Mouse (Mus musculus) olfactory bulb, adult 2 months (tissue): ENCODE measurements around the gene Pde2a. TPM values are rescaled to one million over a fixed set of nuclear protein-coding genes. Genes with fewer than 3 reads are reported as not detected.

Source experiments
- H3K27ac ChIP-seq: fragments of 200-500 bp; 2 replicates; pipeline ENCODE4 v1.5.1; 2012; ENCODE audit warnings: low read depth, low read length; ENCODE audit not compliant: insufficient read depth
- H3K4me1 ChIP-seq: fragments of 200-500 bp; 2 replicates; pipeline ENCODE4 v1.6.1; 2012; ENCODE audit warnings: low read length; ENCODE audit not compliant: control insufficient read depth, insufficient read depth
- H3K4me3 ChIP-seq: fragments of 200-500 bp; 2 replicates; pipeline ENCODE4 v1.5.1; 2012; ENCODE audit warnings: mild to moderate bottlenecking, low read depth, low read length, moderate library complexity; ENCODE audit not compliant: insufficient read depth
- CTCF ChIP-seq: fragments of 200-500 bp; IDR thresholded peaks from 2 replicates; pipeline ENCODE4 v1.5.1; 2012; ENCODE audit warnings: low read depth, mild to moderate bottlenecking, low read length, moderate library complexity; ENCODE audit not compliant: insufficient read depth
- POLR2A ChIP-seq: fragments of 200-500 bp; IDR thresholded peaks from 2 replicates; pipeline ENCODE4 v1.6.1; 2012; ENCODE audit warnings: mild to moderate bottlenecking, low read depth, low read length, moderate library complexity; ENCODE audit not compliant: insufficient read depth
- WGBS: fragments of 180-500 bp; shearing (Covaris S2); methylation state at CpG from one replicate; pipeline ENCODE4 v1.1.7; 2018; 5-methylcytosine and 5-hydroxymethylcytosine counted together
- polyA plus RNA-seq: library from polyadenylated mRNA; stranded (reverse); fragments of >200 nt; gene quantifications from 2 replicates; pipeline ENCODE4 v1.2.4, GENCODE M21; 2012; ENCODE audit warnings: low replicate concordance; ENCODE audit not compliant: missing spikeins, insufficient read depth, insufficient read length

The Pde2a gene
- polyA plus RNA-seq, 1 experiment: not detected

GRCm38 (mm10) chr7:101503351-101503750 lies 81.9 kb downstream of the Pde2a start:
- WGBS: 31% methylated on average over 8 of the region's 8 CpGs
- Histone ChIP-seq H3K4me3 (no peak overlapping the region), H3K4me1 (peaks cover 17% of the 10 kb centered on the region), H3K27ac (no peak overlapping the region)
- TF ChIP-seq POLR2A (no peak), CTCF (peak; percentile 36)

GRCm38 (mm10) chr7:101503803-101504202 lies 82.3 kb downstream of the Pde2a start:
- Histone ChIP-seq H3K4me1 (peaks cover 20% of the 10 kb centered on the region), H3K27ac (no peak overlapping the region), H3K4me3 (no peak overlapping the region)
- WGBS: 47% methylated on average over 7 of the region's 7 CpGs
- no peak for TF ChIP-seq POLR2A
- TF ChIP-seq CTCF: no peak

GRCm38 (mm10) chr7:101504507-101504906 lies 83.0 kb downstream of the Pde2a start:
- Histone ChIP-seq H3K27ac (no peak overlapping the region), H3K4me3 (no peak overlapping the region), H3K4me1 (peaks cover 23% of the 10 kb centered on the region)
- WGBS: 29% methylated on average over 24 of the region's 24 CpGs
- TF ChIP-seq POLR2A: no peak
- no peak; the same call in 1 of the 2 replicates for TF ChIP-seq CTCF

- Histone ChIP-seq H3K4me3 (no peak overlapping the region), H3K4me1 (peaks cover 33% of the 10 kb centered on the region), H3K27ac (no peak overlapping the region)
- WGBS: 71% methylated on average over 2 of the region's 2 CpGs
- TF ChIP-seq POLR2A: no peak
- no peak for TF ChIP-seq CTCF
These were observed 87.7 kb downstream of the Pde2a start for GRCm38 (mm10) chr7:101509212-101509611.

- Histone ChIP-seq H3K27ac (no peak overlapping the region), H3K4me1 (peaks cover 28% of the 10 kb centered on the region), H3K4me3 (no peak overlapping the region)
- TF ChIP-seq POLR2A (no peak), CTCF (no peak)
- 37% methylated on average over 7 of the region's 7 CpGs for WGBS
These were observed 92.2 kb downstream of the Pde2a start for GRCm38 (mm10) chr7:101513655-101514054.

- no peak overlapping the region for H3K4me3 ChIP-seq
- H3K27ac ChIP-seq: no peak overlapping the region
- no peak for TF ChIP-seq POLR2A
- no peak for TF ChIP-seq CTCF
- H3K4me1 ChIP-seq: peaks cover 19% of the 10 kb centered on the region
- WGBS: 89% methylated on average over 6 of the region's 6 CpGs
These were observed 93.3 kb downstream of the Pde2a start for GRCm38 (mm10) chr7:101514768-101515167.

GRCm38 (mm10) chr7:101515295-101515694 lies 93.8 kb downstream of the Pde2a start:
- WGBS: 61% methylated on average over 6 of the region's 6 CpGs
- TF ChIP-seq CTCF (no peak), POLR2A (no peak)
- Histone ChIP-seq H3K4me3 (no peak overlapping the region), H3K27ac (no peak overlapping the region), H3K4me1 (peaks cover 15% of the 10 kb centered on the region)

GRCm38 (mm10) chr7:101516460-101516859 lies 95.0 kb downstream of the Pde2a start:
- no peak for TF ChIP-seq POLR2A
- TF ChIP-seq CTCF: no peak
- peaks cover 12% of the 10 kb centered on the region for H3K4me1 ChIP-seq
- H3K4me3 ChIP-seq: no peak overlapping the region
- 77% methylated on average over 6 of the region's 6 CpGs for WGBS
- H3K27ac ChIP-seq: no peak overlapping the region

GRCm38 (mm10) chr7:101521696-101522095 lies 100.2 kb downstream of the Pde2a start:
- no peak overlapping the region for H3K4me3 ChIP-seq
- H3K27ac ChIP-seq: no peak overlapping the region
- TF ChIP-seq POLR2A (no peak), CTCF (no peak)
- WGBS: 70% methylated on average over 1 of the region's 1 CpGs
- H3K4me1 ChIP-seq: peaks cover 3% of the 10 kb centered on the region

- TF ChIP-seq POLR2A (no peak), CTCF (no peak)
These were observed 101.7 kb downstream of the Pde2a start for GRCm38 (mm10) chr7:101523205-101523604.

More at GRCm38 (mm10) chr7:101523205-101523604, 101.7 kb downstream of the Pde2a start:
- H3K4me3 ChIP-seq: no peak overlapping the region
- WGBS: 75% methylated on average over 2 of the region's 2 CpGs
- no peak overlapping the region for H3K27ac ChIP-seq
- H3K4me1 ChIP-seq: peaks cover 3% of the 10 kb centered on the region
